ENCODE assay signal across 11 mouse cellular contexts in the genomic region with DNA sequence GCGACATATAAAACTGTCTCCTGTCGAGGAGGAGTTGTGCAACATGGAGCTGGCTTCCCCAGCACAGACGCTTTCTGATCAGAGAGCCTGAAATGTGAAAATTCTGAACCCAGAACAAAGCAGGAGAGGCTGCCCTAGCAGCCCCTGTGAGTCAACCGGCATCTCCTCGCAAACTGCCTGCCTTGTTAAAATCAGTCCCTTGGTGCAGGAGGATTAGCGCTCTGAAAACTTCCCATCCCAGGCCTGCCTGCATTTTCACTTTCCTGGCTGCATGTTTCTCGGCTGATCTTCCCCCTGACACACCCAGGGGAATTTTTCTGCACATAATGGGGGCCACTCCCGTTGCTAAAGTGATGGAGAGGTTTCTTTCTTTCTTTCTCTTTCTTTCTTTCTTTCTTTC.
DNase-seq lines count a peak whose midpoint lies in the region; ATAC-seq lines count a peak whose summit lies in the region.
"Had no signal": no experiment of that assay in that cellular context is flagged by ENCODE, and none has a peak within 500 bp of the region (broad histone marks: within the 10 kb centered on the region; RNA-seq: fewer than 3 reads in every experiment).

No protein-coding gene starts in this region.

- H3K27ac ChIP-seq in kidney, embryonic 16.5 days (ENCODE audit: low read length) = no peak overlapping the region
- no peak overlapping the region for H3K27ac ChIP-seq in forebrain, embryonic 11.5 days (ENCODE audit: low read depth, low read length)
- no peak overlapping the region for H3K27ac ChIP-seq in midbrain, embryonic 14.5 days (replicated peaks; ENCODE audit: low read depth, low read length)
- H3K27ac ChIP-seq: heart, embryonic 15.5 days; hindbrain, embryonic 15.5 days had no signal

- no peak overlapping the region for H3K4me3 ChIP-seq in kidney, embryonic 16.5 days (ENCODE audit: low read length)
- no peak overlapping the region for H3K4me3 ChIP-seq in forebrain, embryonic 11.5 days (ENCODE audit: low read depth, low read length)
- no peak overlapping the region for H3K4me3 ChIP-seq in midbrain, embryonic 14.5 days (replicated peaks; ENCODE audit: low read depth, low read length)
- H3K4me3 ChIP-seq: heart, embryonic 15.5 days; hindbrain, embryonic 15.5 days had no signal

- no peak for ATAC-seq in kidney, embryonic 16.5 days (ENCODE audit: low FRiP score, low TSS enrichment)
- no peak for ATAC-seq in forebrain, embryonic 11.5 days (replicated peaks; ENCODE audit: low FRiP score)
- ATAC-seq in midbrain, embryonic 14.5 days (ENCODE audit: low FRiP score, low TSS enrichment) = no peak
- ATAC-seq in activated CD4-positive, CD25-positive, alpha-beta regulatory T cell, adult 4 months = no peak
- ATAC-seq: liver, postnatal 0 days had no signal

- WGBS in kidney, embryonic 16.5 days = 34% methylated on average over 8 of the region's 8 CpGs
- 24% methylated on average over 8 of the region's 8 CpGs for WGBS in forebrain, embryonic 11.5 days
- WGBS in midbrain, embryonic 14.5 days = 19% methylated on average over 8 of the region's 8 CpGs

- 0 out of 2 replicates have a peak overlapping the region, but pooled peaks have one; percentile 19 for H3K9ac ChIP-seq in kidney, embryonic 16.5 days (replicated peaks; ENCODE audit: low read length)
- H3K9ac ChIP-seq in forebrain, embryonic 11.5 days (ENCODE audit: low read length) = no peak overlapping the region
- no peak overlapping the region for H3K9ac ChIP-seq in midbrain, embryonic 14.5 days (replicated peaks; ENCODE audit: low read length)
- H3K9ac ChIP-seq: heart, embryonic 15.5 days; hindbrain, embryonic 15.5 days; liver, postnatal 0 days had no signal

- H3K36me3 ChIP-seq in kidney, embryonic 16.5 days (ENCODE audit: insufficient read depth, low read length) = no peaks in the 10 kb centered on the region
- H3K36me3 ChIP-seq in forebrain, embryonic 11.5 days (ENCODE audit: control insufficient read depth, insufficient read depth, low read length) = no peaks in the 10 kb centered on the region
- no peaks in the 10 kb centered on the region for H3K36me3 ChIP-seq in midbrain, embryonic 14.5 days (ENCODE audit: control insufficient read depth, insufficient read depth, low read length)
- H3K36me3 ChIP-seq: heart, embryonic 15.5 days; hindbrain, embryonic 15.5 days had no signal

- H3K27me3 ChIP-seq in kidney, embryonic 16.5 days (ENCODE audit: insufficient read depth, low read length) = peaks cover 25% of the 10 kb centered on the region
- no peaks in the 10 kb centered on the region for H3K27me3 ChIP-seq in forebrain, embryonic 11.5 days (ENCODE audit: control insufficient read depth, insufficient read depth, low read length)
- 0 out of 2 replicates have a peak, but pooled peaks cover 4% of the 10 kb centered on the region for H3K27me3 ChIP-seq in midbrain, embryonic 14.5 days (ENCODE audit: control insufficient read depth, insufficient read depth, low read length)

- H3K4me2 ChIP-seq in kidney, embryonic 16.5 days (replicated peaks; ENCODE audit: low read depth, low read length) = no peak overlapping the region
- H3K4me2 ChIP-seq in forebrain, embryonic 11.5 days (ENCODE audit: low read depth, low read length, severe bottlenecking) = no peak overlapping the region
- H3K4me2 ChIP-seq in midbrain, embryonic 14.5 days (ENCODE audit: low read length) = no peak overlapping the region
- H3K4me2 ChIP-seq: heart, embryonic 15.5 days; hindbrain, embryonic 15.5 days had no signal

- H3K9me3 ChIP-seq in kidney, embryonic 16.5 days (ENCODE audit: low read length) = no peaks in the 10 kb centered on the region
- H3K9me3 ChIP-seq in forebrain, embryonic 11.5 days (ENCODE audit: control insufficient read depth, low read length) = no peaks in the 10 kb centered on the region
- H3K9me3 ChIP-seq in midbrain, embryonic 14.5 days (ENCODE audit: control insufficient read depth, low read length) = no peaks in the 10 kb centered on the region
- H3K9me3 ChIP-seq: heart, embryonic 15.5 days; hindbrain, embryonic 15.5 days had no signal

- no peak for DNase-seq in kidney, adult 18-20 months
- DNase-seq in NIH3T3 (ENCODE audit: low read depth) = peak; percentile 11
- DNase-seq in forebrain, embryonic 11.5 days (ENCODE audit: low spot score) = peak; percentile 57
- peak; percentile 52 for DNase-seq in midbrain, embryonic 14.5 days
- DNase-seq in thymus, adult 18-20 months = no peak
- DNase-seq: kidney, adult 9 months; liver, postnatal 0 days had no signal

- peaks cover 13% of the 10 kb centered on the region; the same call in 1 of the 2 replicates for H3K4me1 ChIP-seq in kidney, embryonic 16.5 days (ENCODE audit: insufficient read depth, low read length)
- H3K4me1 ChIP-seq in forebrain, embryonic 11.5 days (replicated peaks; ENCODE audit: control insufficient read depth, insufficient read depth, low read length) = peaks cover 11% of the 10 kb centered on the region
- peaks cover 12% of the 10 kb centered on the region; the same call in 1 of the 2 replicates for H3K4me1 ChIP-seq in midbrain, embryonic 14.5 days (ENCODE audit: control insufficient read depth, insufficient read depth, low read length)

Comparison
In these comparisons a context has a peak if more than half of its experiments do, and no peak if none do; other contexts are left out.
1. DNase-seq: peak in NIH3T3 (single experiment), forebrain, embryonic 11.5 days (single experiment) and midbrain, embryonic 14.5 days (single experiment); none in kidney, adult 18-20 months (single experiment) and thymus, adult 18-20 months (0 of 2).